Mouse (Mus musculus): Measurements from ENCODE around the gene Tmf1.
A peak's percentile ranks its signal among the peaks of the same experiment; 100 is the strongest.

Tmf1 gene

DNA sequence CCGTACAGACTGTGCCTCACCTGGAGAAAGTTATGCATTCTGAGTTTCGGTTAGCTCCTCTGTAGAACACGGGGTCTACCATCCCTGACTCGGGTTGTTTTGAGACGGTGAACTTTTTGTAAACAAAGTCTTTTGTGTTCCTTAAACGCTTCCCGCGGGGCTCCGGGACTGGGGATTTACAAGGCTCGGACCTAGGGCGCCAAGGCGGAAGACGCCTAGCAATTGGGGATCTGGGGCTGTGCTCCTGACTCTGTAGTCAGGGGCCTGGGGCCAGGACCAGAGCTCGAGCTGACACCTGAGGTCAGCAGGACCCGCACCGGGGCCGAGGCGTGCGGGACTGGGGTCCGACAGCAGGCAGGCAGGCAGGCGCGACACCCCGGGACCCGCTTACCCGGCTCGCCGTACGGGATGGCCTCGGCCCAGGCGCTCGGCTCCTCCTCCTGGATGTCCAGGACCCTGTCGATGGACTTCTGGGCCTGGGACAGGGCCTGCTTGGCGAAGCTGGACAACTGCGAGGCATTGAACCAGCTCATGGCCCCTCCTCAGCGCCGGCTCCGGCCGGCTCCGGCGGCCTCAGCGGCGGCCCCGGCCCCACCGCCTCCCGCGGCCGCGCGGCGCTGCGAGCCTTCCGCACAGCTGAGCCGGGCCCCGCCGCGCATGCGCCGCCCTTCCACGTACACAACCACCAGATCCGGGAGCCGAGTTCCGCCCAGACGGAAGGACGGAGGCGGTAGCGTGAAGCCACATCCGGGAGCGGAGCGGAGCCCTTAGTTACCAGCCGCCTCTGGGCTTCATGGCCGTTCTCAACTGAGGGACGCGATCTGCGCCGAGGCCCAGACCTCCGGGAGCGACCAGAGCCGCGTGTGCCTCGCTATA lies at the start of gene Tmf1:
Gene Tmf1, minus strand, starts transcription at position 632 of the 876 bp plus-strand sequence.
- DNase-seq (ENCODE audit: extremely low read depth, low read depth): peak; percentile 82

GRCm38 (mm10) chr6:97227067-97227847 lies 48.3 kb upstream of the Tmf1 start:
- DNase-seq (ENCODE audit: extremely low read depth, low read depth): no peak

- no peak for DNase-seq (ENCODE audit: extremely low read depth, low read depth)
Observed at GRCm38 (mm10) chr6:97226083-97226491, 47.2 kb upstream of the Tmf1 start.

- no peak for DNase-seq (ENCODE audit: extremely low read depth, low read depth)
Observed at GRCm38 (mm10) chr6:97224505-97224904, 45.6 kb upstream of the Tmf1 start.

GRCm38 (mm10) chr6:97223566-97223965 lies 44.6 kb upstream of the Tmf1 start:
- no peak for DNase-seq (ENCODE audit: extremely low read depth, low read depth)

GRCm38 (mm10) chr6:97222931-97223467 lies 44.1 kb upstream of the Tmf1 start:
- no peak for DNase-seq (ENCODE audit: extremely low read depth, low read depth)

- DNase-seq (ENCODE audit: extremely low read depth, low read depth): no peak
Observed at GRCm38 (mm10) chr6:97222321-97222720, 43.4 kb upstream of the Tmf1 start.

DNA sequence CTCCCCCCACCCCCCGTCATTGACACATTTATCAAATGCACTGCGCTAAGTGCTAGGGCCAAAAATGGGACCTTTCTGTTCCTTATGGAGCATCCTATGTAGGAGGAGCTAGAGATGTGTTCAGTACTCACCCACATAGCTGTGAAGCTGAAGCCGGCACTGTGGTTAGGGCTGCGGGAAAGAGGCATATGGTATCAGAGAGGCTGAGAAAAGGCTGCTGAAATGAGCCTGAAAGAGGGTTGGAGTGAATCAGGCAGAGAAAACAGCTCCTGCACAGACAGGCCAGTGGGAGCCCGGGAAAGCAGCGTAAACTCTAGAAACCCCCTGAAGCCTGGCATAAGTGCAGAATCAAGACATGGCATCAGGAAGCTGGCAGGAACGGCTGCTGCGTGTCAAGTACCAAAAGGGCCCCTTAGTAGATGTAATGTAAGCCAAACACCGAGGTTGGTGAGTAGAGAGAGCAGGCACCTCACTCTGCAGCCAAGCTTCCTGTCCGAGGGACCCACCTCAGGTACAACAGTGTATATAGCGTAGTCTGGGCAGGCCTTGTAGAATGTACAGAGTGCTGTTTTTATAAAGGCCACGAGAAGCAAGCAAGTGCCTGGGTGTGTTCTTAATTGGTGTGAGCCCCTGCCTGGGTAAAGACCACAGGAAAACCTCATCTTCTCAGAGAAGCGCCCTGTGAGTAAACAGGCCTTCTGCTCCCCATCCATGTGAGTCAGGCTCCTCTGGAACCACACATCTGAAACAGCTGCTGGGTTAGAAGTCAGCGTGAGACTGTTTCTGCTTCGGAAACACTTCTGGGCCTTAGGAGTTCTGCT lies 42.5 kb upstream of the Tmf1 start:
- DNase-seq (ENCODE audit: extremely low read depth, low read depth): no peak

- no peak for DNase-seq (ENCODE audit: extremely low read depth, low read depth)
Observed at GRCm38 (mm10) chr6:97220672-97221071, 41.8 kb upstream of the Tmf1 start.

GRCm38 (mm10) chr6:97216154-97216821 lies 37.4 kb upstream of the Tmf1 start:
- no peak for DNase-seq (ENCODE audit: extremely low read depth, low read depth)

- peak; percentile 66 for DNase-seq (ENCODE audit: extremely low read depth, low read depth)
Observed at GRCm38 (mm10) chr6:97211981-97212380, 33.1 kb upstream of the Tmf1 start.

GRCm38 (mm10) chr6:97210962-97211601 lies 32.2 kb upstream of the Tmf1 start:
- DNase-seq (ENCODE audit: extremely low read depth, low read depth): peak; percentile 60

DNA sequence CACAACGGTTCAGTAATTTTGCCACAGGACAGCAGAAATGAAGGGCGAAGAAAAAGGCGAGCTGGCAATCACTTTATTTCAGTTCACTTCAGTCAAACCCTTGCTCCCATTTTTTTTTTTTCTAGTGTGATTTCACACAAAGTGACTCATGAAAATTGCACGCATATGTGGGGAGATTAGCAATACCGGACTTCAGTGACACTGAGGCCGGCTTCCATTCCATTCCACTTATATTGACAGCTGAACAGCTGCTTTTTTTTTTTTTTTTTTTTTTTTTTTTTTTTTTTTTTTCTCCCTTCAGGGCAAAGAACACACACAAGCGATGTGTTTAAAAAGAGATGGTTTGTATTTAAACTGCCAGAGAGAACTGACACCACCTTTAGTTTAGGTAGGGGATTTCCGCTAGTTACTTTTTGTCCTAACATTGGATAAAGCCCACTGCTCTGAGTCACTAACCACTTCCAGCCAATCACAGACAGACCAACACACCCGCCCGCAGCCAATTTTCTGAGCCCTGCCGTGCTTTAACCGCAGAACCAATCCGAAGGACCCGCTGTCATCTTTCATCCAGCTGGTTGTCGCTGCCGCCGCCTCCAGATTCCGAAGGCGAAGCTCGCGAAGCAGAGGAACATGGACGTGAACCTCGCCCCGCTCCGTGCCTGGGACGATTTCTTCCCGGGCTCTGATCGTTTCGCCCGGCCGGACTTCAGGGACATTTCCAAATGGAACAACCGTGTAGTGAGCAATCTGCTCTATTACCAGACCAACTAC lies 31.5 kb upstream of the Tmf1 start, which contains the start of gene Arl6ip5:
Gene Arl6ip5, plus strand, starts transcription at position 499 of the 771 bp plus-strand sequence.
- peak; percentile 91 for DNase-seq (ENCODE audit: extremely low read depth, low read depth)

DNA sequence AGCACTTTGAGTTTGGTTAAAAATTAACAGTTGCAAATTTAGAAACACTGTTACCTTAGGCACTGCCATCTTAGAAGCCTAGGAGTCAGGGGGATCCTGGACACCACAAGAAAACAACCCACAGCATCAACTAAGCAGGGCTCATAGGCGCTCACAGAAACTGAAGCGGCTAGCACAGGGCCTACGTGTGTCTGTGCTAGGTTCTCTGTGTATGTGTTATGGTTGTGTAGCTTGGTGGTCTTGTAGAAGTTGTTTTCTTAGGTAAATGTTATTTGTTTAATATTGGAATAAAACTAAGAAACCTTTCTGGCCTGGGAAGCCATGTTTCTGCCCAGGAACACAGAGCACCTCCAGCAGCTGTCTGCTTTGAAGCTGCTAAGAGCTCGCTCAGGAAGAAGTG lies 30.8 kb upstream of the Tmf1 start:
- DNase-seq (ENCODE audit: extremely low read depth, low read depth): no peak

DNA sequence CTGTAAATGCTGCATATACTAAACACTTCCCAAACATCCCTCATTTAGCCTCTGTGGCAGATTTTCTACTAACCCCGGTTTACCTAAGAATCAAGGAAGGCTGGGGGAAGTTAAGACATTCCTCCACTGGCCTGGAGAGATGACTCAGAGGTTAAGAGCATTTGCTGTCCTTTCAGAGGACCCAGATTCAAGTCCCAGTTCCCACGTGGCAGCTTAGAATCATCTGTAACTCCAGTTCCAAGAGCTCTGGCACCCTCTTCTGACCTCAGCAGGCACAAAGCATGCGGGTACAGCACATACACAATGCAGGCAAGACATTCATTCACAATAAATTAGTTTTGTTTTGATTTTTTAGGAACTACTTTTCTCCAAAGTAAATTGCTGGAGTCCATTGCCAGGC lies 30.3 kb upstream of the Tmf1 start:
- no peak for DNase-seq (ENCODE audit: extremely low read depth, low read depth)

DNA sequence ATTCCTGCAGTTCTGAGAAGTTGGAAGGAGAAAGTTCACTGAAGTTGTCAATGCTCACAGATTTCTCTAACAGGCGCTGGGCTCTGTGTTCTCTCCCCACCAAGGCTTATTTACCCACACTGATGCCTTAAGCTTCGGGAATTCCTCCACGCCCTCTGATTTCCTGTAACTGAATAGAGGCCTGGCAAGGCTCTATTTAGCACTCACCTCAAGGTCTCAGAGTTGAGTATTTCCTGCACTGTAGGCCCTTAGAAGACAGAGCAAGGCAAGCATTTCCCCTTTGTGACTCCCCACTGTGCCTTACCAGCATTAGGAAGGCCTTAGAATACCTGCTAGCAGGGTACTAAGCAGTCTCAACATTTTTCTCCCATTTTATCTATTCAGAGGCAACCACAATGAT lies 29.5 kb upstream of the Tmf1 start:
- DNase-seq (ENCODE audit: extremely low read depth, low read depth): no peak

DNA sequence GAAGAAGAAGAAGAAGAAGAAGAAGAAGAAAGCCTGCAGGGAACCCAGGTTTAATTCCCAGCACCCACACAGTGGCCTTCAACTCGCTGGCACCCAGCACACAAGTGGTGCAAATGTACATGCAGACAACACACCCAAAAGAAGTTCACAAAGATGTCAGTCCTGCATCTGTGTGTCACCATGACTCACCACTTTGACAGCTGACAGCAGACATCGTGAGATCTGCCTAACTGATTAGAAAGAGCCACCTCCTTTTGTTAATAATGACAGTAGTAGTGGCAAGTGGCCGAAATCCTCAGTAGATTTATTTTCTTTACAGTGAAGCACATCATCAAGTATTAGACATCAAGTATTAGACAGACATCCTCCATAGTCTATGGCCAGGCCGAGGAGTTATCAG lies 28.2 kb upstream of the Tmf1 start:
- DNase-seq (ENCODE audit: extremely low read depth, low read depth): no peak

- DNase-seq (ENCODE audit: extremely low read depth, low read depth): peak; percentile 87
Observed at GRCm38 (mm10) chr6:97205439-97205885, 26.5 kb upstream of the Tmf1 start, which contains the start of gene Uba3. Gene Uba3 (minus strand): TSS chr6:97205647.

- no peak for DNase-seq (ENCODE audit: extremely low read depth, low read depth)
Observed at GRCm38 (mm10) chr6:97204952-97205351, 26.0 kb upstream of the Tmf1 start.
